Comparison of ENCODE assay signal across 8 mouse cellular contexts in the genomic region with DNA sequence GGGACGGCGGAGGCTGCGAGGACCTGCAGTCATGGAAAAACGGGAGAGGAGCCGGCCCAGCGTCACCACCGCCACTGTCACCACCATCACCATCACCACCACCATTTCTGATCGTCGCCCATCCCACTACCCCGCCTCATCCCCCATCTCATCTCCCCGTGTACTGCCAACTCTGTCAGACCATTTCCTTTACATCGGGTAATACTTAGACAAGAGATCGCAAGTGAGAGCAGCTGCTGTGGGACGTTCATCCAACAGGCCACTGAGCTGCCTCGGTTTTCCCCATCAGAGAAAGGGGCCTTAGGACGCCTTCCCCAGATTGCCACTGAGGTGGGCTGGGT. TPM values are rescaled to one million over a fixed set of nuclear protein-coding genes. Genes with fewer than 3 reads are reported as not detected.
DNase-seq lines count a peak whose midpoint lies in the region; ATAC-seq and TF ChIP-seq lines count a peak whose summit lies in the region.

No protein-coding gene starts in this region.

- no peak for ATAC-seq in kidney, postnatal 0 days (replicated peaks; ENCODE audit: low FRiP score, low read depth)
- ATAC-seq in hindbrain, embryonic 14.5 days (ENCODE audit: low FRiP score): peak; percentile 72
- ATAC-seq in midbrain, embryonic 15.5 days (replicated peaks): peak; percentile 76
- ATAC-seq in granulocyte monocyte progenitor cell, adult 5-6 weeks (replicated peaks; ENCODE audit: poor library complexity, severe bottlenecking): no peak

- TF ChIP-seq CTCF in kidney, postnatal 0 days (IDR thresholded peaks at IDR 0.05; ENCODE audit: low read depth): no peak
- TF ChIP-seq CTCF in cortical plate, adult 2 months (IDR thresholded peaks at IDR 0.05; ENCODE audit: extremely low read depth, insufficient read depth, low read length): no peak

- H3K4me3 ChIP-seq in kidney, postnatal 0 days (replicated peaks; ENCODE audit: low read depth, low read length): peak overlapping the region; percentile 67
- peak overlapping the region; percentile 47 for H3K4me3 ChIP-seq in cortical plate, adult 2 months (ENCODE audit: insufficient read depth, low read length)
- H3K4me3 ChIP-seq in hindbrain, embryonic 14.5 days (replicated peaks; ENCODE audit: low read length): peak overlapping the region; percentile 64
- H3K4me3 ChIP-seq in midbrain, embryonic 15.5 days: peak overlapping the region; percentile 91

- H3K4me1 ChIP-seq in kidney, postnatal 0 days (replicated peaks; ENCODE audit: insufficient read depth, low read length): no peaks in the 10 kb centered on the region
- peaks cover 3% of the 10 kb centered on the region; the same call in 1 of the 2 replicates for H3K4me1 ChIP-seq in cortical plate, adult 2 months (ENCODE audit: control insufficient read depth, insufficient read depth, low read length)
- H3K4me1 ChIP-seq in hindbrain, embryonic 14.5 days (replicated peaks; ENCODE audit: control insufficient read depth, insufficient read depth, low read length): peaks cover 14% of the 10 kb centered on the region
- peaks cover 13% of the 10 kb centered on the region for H3K4me1 ChIP-seq in midbrain, embryonic 15.5 days

- H3K9ac ChIP-seq in kidney, postnatal 0 days (ENCODE audit: low read depth, low read length): peak overlapping the region; percentile 78
- H3K9ac ChIP-seq in hindbrain, embryonic 14.5 days: peak overlapping the region; percentile 84
- H3K9ac ChIP-seq in midbrain, embryonic 15.5 days: peak overlapping the region; percentile 99

- H3K36me3 ChIP-seq in kidney, postnatal 0 days (ENCODE audit: insufficient read depth, low read length): no peaks in the 10 kb centered on the region
- H3K36me3 ChIP-seq in hindbrain, embryonic 14.5 days (replicated peaks; ENCODE audit: control insufficient read depth, insufficient read depth): no peaks in the 10 kb centered on the region
- no peaks in the 10 kb centered on the region for H3K36me3 ChIP-seq in midbrain, embryonic 15.5 days (replicated peaks)

- under 1% methylated on average over 16 of the region's 16 CpGs for WGBS in kidney, postnatal 0 days
- 1% methylated on average over 16 of the region's 16 CpGs for WGBS in hindbrain, embryonic 14.5 days
- 2% methylated on average over 16 of the region's 16 CpGs for WGBS in midbrain, embryonic 15.5 days

- peak; percentile 23 for DNase-seq in kidney, postnatal 0 days (ENCODE audit: low spot score)
- DNase-seq in kidney, postnatal 25 days: no peak
- DNase-seq in hindbrain, embryonic 14.5 days (ENCODE audit: low spot score): peak; percentile 48
- DNase-seq in adipocyte (ENCODE audit: low spot score): no peak
- DNase-seq in thymus, postnatal 10 days (ENCODE audit: low spot score in 2 of 2): no peak

- H3K27me3 ChIP-seq in kidney, postnatal 0 days (ENCODE audit: insufficient read depth, low read length): no peaks in the 10 kb centered on the region
- H3K27me3 ChIP-seq in hindbrain, embryonic 14.5 days (ENCODE audit: control insufficient read depth, insufficient read depth, low read length): no peaks in the 10 kb centered on the region
- H3K27me3 ChIP-seq in midbrain, embryonic 15.5 days (replicated peaks): no peaks in the 10 kb centered on the region

- H3K27ac ChIP-seq in kidney, postnatal 0 days: no peak overlapping the region
- peak overlapping the region; percentile 36; the same call in 1 of the 2 replicates for H3K27ac ChIP-seq in cortical plate, adult 2 months (ENCODE audit: insufficient read depth, low read length)
- peak overlapping the region; percentile 85 for H3K27ac ChIP-seq in hindbrain, embryonic 14.5 days
- H3K27ac ChIP-seq in midbrain, embryonic 15.5 days: peak overlapping the region; percentile 92

- no peaks in the 10 kb centered on the region for H3K9me3 ChIP-seq in kidney, postnatal 0 days (replicated peaks; ENCODE audit: low read length)
- H3K9me3 ChIP-seq in hindbrain, embryonic 14.5 days (ENCODE audit: control insufficient read depth, low read length): no peaks in the 10 kb centered on the region
- no peaks in the 10 kb centered on the region for H3K9me3 ChIP-seq in midbrain, embryonic 15.5 days

- peak overlapping the region; percentile 97 for H3K4me2 ChIP-seq in kidney, postnatal 0 days (ENCODE audit: low read length)
- peak overlapping the region; percentile 83 for H3K4me2 ChIP-seq in hindbrain, embryonic 14.5 days (replicated peaks)
- peak overlapping the region; percentile 80 for H3K4me2 ChIP-seq in midbrain, embryonic 15.5 days

- no peak for TF ChIP-seq POLR2A in cortical plate, adult 2 months (IDR thresholded peaks at IDR 0.05; ENCODE audit: extremely low read depth, insufficient read depth, low read length)

RNA-seq across cellular contexts. Expression of gene Gpr45, which starts 0.8 kb away (rescaled TPM):
- 11.0 and 11.2 TPM in 2 replicates for polyA plus RNA-seq in kidney, postnatal 0 days (2015; fragmentation: Nextera tagmentation; extraction: Ambion mirVana)
- polyA plus RNA-seq in cortical plate, adult 2 months (2012; rRNA removed): 13.1 and 13.4 TPM in 2 replicates
- polyA plus RNA-seq in hindbrain, embryonic 14.5 days (2014; fragmentation: Nextera tagmentation; extraction: Ambion mirVana): 11.5 and 12.5 TPM in 2 replicates
- polyA plus RNA-seq in midbrain, embryonic 15.5 days (2015; fragmentation: Nextera tagmentation; extraction: Ambion mirVana): 17.9 TPM in 2 replicates
- total RNA-seq in granulocyte monocyte progenitor cell, adult 5-6 weeks (2014; fragmentation: Nextera tagmentation): 0.51 TPM in 1 of 2 replicates, not detected in the other
- 0.04 TPM in 1 of 2 replicates, not detected in the other for total RNA-seq in granulocyte monocyte progenitor cell, adult 5-6 weeks (2017)

Comparison
In these comparisons a context has a peak if more than half of its experiments do, and no peak if none do; other contexts are left out.
1. DNase-seq: peak in kidney, postnatal 0 days (single experiment) and hindbrain, embryonic 14.5 days (single experiment); none in kidney, postnatal 25 days (0 of 2), adipocyte (single experiment) and thymus, postnatal 10 days (0 of 2).
2. ATAC-seq: peak in hindbrain, embryonic 14.5 days (single experiment) and midbrain, embryonic 15.5 days (single experiment); none in kidney, postnatal 0 days (single experiment) and granulocyte monocyte progenitor cell, adult 5-6 weeks (single experiment).
3. Peak in every context shown above with its lines, with median percentiles within 50 percentile points of each other: H3K4me2 ChIP-seq, H3K4me3 ChIP-seq and H3K9ac ChIP-seq.